Mouse (Mus musculus): ENCODE data around the gene Smarcd1. TPM values are rescaled to one million over a fixed set of nuclear protein-coding genes. Genes with fewer than 3 reads are reported as not detected.

The Smarcd1 gene
- polyA plus RNA-seq, 1 experiment from 2014 or later = 80.2 TPM

DNA sequence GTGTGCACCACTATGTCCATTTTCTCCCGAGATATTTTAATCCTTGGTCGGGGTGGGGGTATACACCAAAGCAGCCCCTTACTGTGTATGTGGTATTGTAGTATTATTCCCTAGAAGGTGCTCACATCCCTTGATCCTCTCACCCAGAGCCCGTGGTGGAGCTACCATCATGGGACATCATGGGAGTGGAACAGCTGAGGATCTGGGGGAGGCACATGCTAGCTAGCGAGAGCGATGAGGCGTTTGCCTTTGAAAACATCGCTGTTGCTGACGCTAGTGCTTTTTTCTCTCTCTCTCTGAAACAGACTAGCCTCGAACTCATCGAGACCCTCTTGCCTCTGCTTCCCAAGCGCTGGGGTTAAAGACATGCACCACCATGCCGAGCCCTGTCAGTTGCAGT lies 14.9 kb downstream of the Smarcd1 start:
- Histone ChIP-seq H3K27ac (no peak overlapping the region), H3K36me3 (peaks cover 44% of the 10 kb centered on the region)
- 85% methylated on average over 12 of the region's 12 CpGs for WGBS

GRCm38 (mm10) chr15:99717386-99718334 lies 15.7 kb downstream of the Smarcd1 start, which contains the start of gene Gpd1:
Gene Gpd1 (plus strand): TSS chr15:99717515.
- H3K27me3 ChIP-seq = no peaks in the 10 kb centered on the region
- ATAC-seq (ENCODE audit: insufficient number of reproducible peaks, insufficient read depth, low FRiP score, low TSS enrichment) = no peak
- 65% methylated on average over 26 of the region's 26 CpGs for WGBS
- H3K4me2 ChIP-seq (replicated peaks) = no peak within 1 kb of the TSS
- no peaks in the 10 kb centered on the region for H3K9me3 ChIP-seq
- no peak within 1 kb of the TSS for H3K27ac ChIP-seq
- H3K4me3 ChIP-seq = no peak within 1 kb of the TSS
- 0 out of 2 replicates have a peak, but pooled peaks cover 5% of the 10 kb centered on the region for H3K4me1 ChIP-seq
- H3K9ac ChIP-seq = no peak within 1 kb of the TSS
- peaks cover 36% of the 10 kb centered on the region for H3K36me3 ChIP-seq

More for the DNA sequence above, 14.9 kb downstream of the Smarcd1 start:
- ATAC-seq (ENCODE audit: insufficient number of reproducible peaks, insufficient read depth, low FRiP score, low TSS enrichment) = no peak
- no peaks in the 10 kb centered on the region for H3K27me3 ChIP-seq
- H3K4me1 ChIP-seq = 0 out of 2 replicates have a peak, but pooled peaks cover 5% of the 10 kb centered on the region
- H3K4me3 ChIP-seq = no peak overlapping the region
- no peaks in the 10 kb centered on the region for H3K9me3 ChIP-seq
- H3K4me2 ChIP-seq (replicated peaks) = no peak overlapping the region
- H3K9ac ChIP-seq = no peak overlapping the region

DNA sequence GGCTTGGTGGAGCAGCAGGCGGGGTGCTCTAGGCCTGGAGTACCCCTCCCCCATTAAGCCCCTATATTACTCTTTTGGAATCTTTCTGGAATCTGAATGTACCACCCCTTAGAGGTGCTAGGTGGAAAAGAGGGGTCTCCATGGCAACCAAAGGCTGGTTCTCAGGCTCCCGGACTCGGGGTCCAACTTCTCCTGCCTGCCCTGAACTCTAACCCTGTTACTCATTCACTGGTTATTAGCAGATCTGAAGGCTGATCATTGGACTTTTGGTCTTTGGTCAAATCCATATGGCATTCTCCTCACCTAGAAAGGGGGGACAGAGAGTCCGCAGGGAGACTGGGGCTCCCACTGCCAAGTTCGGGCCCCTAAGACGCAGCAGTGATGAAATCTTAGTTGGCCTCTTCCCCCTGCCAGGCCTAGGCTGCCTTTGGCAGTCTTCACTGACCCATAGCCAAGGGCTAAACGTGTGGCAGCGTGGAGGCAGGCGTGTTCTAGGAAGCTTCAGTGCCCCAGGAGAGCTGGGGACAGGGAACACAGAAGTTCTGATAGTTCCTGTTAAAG lies 16.6 kb downstream of the Smarcd1 start:
- no peak for ATAC-seq (ENCODE audit: insufficient number of reproducible peaks, insufficient read depth, low FRiP score, low TSS enrichment)
- H3K36me3 ChIP-seq = peaks cover 27% of the 10 kb centered on the region
- H3K4me1 ChIP-seq = peaks cover 12% of the 10 kb centered on the region
- H3K9ac ChIP-seq = no peak overlapping the region
- no peak overlapping the region for H3K27ac ChIP-seq
- no peaks in the 10 kb centered on the region for H3K9me3 ChIP-seq
- no peaks in the 10 kb centered on the region for H3K27me3 ChIP-seq
- WGBS = 92% methylated on average over 9 of the region's 9 CpGs
- H3K4me2 ChIP-seq (replicated peaks) = no peak overlapping the region
- no peak overlapping the region for H3K4me3 ChIP-seq

- Histone ChIP-seq H3K27me3 (no peaks in the 10 kb centered on the region), H3K36me3 (peaks cover 16% of the 10 kb centered on the region; the same call in 1 of the 2 replicates), H3K9me3 (no peaks in the 10 kb centered on the region), H3K9ac (no peak overlapping the region), H3K4me2 (replicated peaks) (no peak overlapping the region), H3K4me1 (peaks cover 26% of the 10 kb centered on the region), H3K4me3 (no peak overlapping the region), H3K27ac (no peak overlapping the region)
- ATAC-seq (ENCODE audit: insufficient number of reproducible peaks, insufficient read depth, low FRiP score, low TSS enrichment) = no peak
- WGBS = 77% methylated on average over 8 of the region's 8 CpGs
Observed at GRCm38 (mm10) chr15:99719865-99720264, 17.9 kb downstream of the Smarcd1 start.

DNA sequence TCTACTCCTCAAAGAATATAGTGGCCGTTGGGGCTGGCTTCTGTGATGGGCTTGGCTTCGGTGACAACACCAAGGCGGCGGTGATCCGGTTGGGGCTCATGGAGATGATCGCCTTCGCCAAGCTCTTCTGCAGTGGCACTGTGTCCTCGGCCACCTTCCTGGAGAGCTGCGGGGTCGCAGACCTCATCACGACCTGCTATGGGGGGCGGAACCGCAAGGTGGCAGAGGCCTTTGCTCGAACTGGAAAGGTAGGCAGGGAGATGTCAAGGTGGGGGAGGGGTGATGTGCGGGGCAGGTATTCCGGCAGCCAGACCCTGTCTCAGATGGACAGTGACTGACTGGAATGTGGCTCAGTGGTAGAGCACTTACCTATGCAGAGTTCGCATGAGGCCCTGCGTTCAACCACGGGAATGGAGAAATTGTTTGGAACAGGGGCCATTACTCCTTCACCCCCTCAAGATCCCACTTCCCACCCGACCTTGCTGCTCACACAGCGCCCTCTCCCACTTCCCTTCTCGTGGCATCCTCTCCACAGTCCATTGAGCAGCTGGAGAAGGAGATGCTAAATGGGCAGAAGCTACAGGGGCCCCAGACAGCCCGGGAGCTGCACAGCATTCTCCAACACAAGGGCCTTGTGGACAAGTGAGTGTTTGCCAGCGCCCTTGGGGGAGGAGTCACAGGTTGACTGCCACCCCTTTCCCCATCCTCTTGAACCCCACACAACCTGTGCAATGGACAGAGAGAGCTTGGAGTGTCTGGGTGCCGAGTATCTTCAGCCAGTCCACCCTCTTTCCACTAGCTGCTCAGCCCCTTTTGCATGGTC lies 20.2 kb downstream of the Smarcd1 start:
- no peak overlapping the region for H3K4me3 ChIP-seq
- no peak overlapping the region for H3K9ac ChIP-seq
- no peaks in the 10 kb centered on the region for H3K27me3 ChIP-seq
- H3K4me2 ChIP-seq (replicated peaks) = no peak overlapping the region
- H3K4me1 ChIP-seq = peaks cover 29% of the 10 kb centered on the region
- WGBS = 78% methylated on average over 25 of the region's 25 CpGs
- peaks cover 8% of the 10 kb centered on the region; the same call in 1 of the 2 replicates for H3K36me3 ChIP-seq
- no peaks in the 10 kb centered on the region for H3K9me3 ChIP-seq
- H3K27ac ChIP-seq = no peak overlapping the region
- ATAC-seq (ENCODE audit: insufficient number of reproducible peaks, insufficient read depth, low FRiP score, low TSS enrichment) = no peak

GRCm38 (mm10) chr15:99723120-99723514 lies 21.2 kb downstream of the Smarcd1 start:
- peaks cover 29% of the 10 kb centered on the region for H3K4me1 ChIP-seq
- H3K4me2 ChIP-seq (replicated peaks) = no peak overlapping the region
- no peaks in the 10 kb centered on the region for H3K9me3 ChIP-seq
- H3K9ac ChIP-seq = no peak overlapping the region
- no peak for ATAC-seq (ENCODE audit: insufficient number of reproducible peaks, insufficient read depth, low FRiP score, low TSS enrichment)
- peak overlapping the region; percentile 12; the same call in 1 of the 2 replicates for H3K27ac ChIP-seq
- 45% methylated on average over 10 of the region's 10 CpGs for WGBS
- peaks cover 16% of the 10 kb centered on the region for H3K36me3 ChIP-seq
- H3K27me3 ChIP-seq = no peaks in the 10 kb centered on the region
- H3K4me3 ChIP-seq = no peak overlapping the region

GRCm38 (mm10) chr15:99723515-99724291 lies 21.8 kb downstream of the Smarcd1 start:
- no peak for ATAC-seq (ENCODE audit: insufficient number of reproducible peaks, insufficient read depth, low FRiP score, low TSS enrichment)
- 19% methylated on average over 11 of the region's 11 CpGs for WGBS
- Histone ChIP-seq H3K4me1 (peaks cover 29% of the 10 kb centered on the region), H3K4me3 (no peak overlapping the region), H3K4me2 (replicated peaks) (no peak overlapping the region), H3K36me3 (peaks cover 19% of the 10 kb centered on the region), H3K27ac (peak overlapping the region; percentile 78), H3K9me3 (no peaks in the 10 kb centered on the region), H3K9ac (no peak overlapping the region), H3K27me3 (no peaks in the 10 kb centered on the region)

- peaks cover 29% of the 10 kb centered on the region for H3K4me1 ChIP-seq
- H3K4me3 ChIP-seq = peak overlapping the region; percentile 99
- peaks cover 19% of the 10 kb centered on the region for H3K36me3 ChIP-seq
- 10% methylated on average over 16 of the region's 16 CpGs for WGBS
- peak overlapping the region; percentile 72 for H3K4me2 ChIP-seq (replicated peaks)
- H3K9me3 ChIP-seq = no peaks in the 10 kb centered on the region
- peak overlapping the region; percentile 78 for H3K27ac ChIP-seq
- peak overlapping the region; percentile 47 for H3K9ac ChIP-seq
- no peaks in the 10 kb centered on the region for H3K27me3 ChIP-seq
- 0 out of 2 replicates have a peak, but pooled peaks have one; percentile 8 for ATAC-seq (ENCODE audit: insufficient number of reproducible peaks, insufficient read depth, low FRiP score, low TSS enrichment)
Observed at GRCm38 (mm10) chr15:99724292-99725021, 22.5 kb downstream of the Smarcd1 start.

DNA sequence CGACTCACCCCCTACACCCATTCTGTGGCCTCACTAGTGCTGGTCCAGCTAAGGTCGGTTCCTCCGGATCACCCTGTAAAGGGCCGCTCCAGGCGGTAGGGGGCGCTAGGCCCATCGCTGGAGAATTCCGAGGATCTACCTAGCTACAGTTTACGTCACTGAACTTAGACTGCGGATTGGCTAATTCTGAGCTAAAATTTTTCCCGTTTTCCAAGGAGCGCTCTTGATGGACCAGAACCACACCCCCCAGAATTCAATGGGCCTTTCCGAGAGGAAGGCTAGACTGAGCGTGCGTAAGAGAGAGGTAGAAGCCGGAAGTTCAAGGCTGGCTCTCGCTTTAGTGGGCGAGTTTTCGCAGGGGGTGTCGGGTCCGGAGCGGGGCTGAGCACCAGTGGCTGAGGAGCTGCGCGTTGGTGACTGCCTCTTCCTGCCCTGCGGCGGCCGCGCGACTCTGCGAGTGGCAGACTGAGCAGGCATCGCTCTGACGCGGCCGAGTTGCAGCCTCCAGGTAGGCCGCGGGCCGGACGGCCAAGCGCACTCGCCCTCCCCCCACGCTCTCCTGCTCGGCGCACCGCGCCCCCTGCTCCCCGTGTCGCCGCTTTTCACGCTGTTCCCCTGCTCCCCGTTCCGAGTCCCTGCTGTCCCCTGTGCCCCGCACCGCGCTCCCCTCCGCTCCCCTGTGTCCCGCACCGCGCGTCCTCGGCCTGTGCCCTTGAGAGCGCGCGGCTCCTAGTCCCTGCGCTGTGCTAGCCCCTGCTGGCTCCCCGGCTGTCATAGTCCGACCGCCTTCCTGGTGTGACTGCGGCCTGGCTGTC lies 23.6 kb downstream of the Smarcd1 start, which contains the start of gene Cox14:
TSS of gene Cox14 (plus strand) at position 278 of the 815 bp plus-strand sequence.
- Histone ChIP-seq H3K9ac (peak within 1 kb of the TSS; percentile 93), H3K4me2 (replicated peaks) (peak within 1 kb of the TSS; percentile 72), H3K27ac (peak within 1 kb of the TSS; percentile 92), H3K27me3 (no peaks in the 10 kb centered on the region), H3K4me1 (peaks cover 29% of the 10 kb centered on the region), H3K4me3 (peak within 1 kb of the TSS; percentile 99), H3K9me3 (no peaks in the 10 kb centered on the region), H3K36me3 (peaks cover 25% of the 10 kb centered on the region)
- peak; percentile 91 for ATAC-seq (ENCODE audit: insufficient number of reproducible peaks, insufficient read depth, low FRiP score, low TSS enrichment)
- under 1% methylated on average over 68 of the region's 68 CpGs for WGBS

DNA sequence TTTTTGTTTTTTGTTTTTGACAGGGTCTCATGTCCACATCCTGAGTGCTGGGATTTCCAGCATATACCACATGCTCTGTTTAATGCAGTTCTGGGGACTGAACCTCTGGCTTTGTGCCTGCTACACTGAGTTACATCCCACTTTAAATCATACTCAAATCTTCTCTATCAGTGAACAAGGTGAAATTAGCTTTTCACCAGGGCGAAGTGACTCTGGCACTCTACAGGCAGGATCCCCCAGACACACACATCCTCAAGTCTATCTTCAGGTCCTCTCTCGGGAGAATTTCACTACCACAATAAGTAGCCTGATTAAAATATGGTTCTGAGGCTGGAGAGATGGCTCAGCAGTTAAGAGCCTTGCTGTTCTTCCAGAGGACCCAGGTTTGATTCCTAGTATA lies 24.6 kb downstream of the Smarcd1 start:
- Histone ChIP-seq H3K36me3 (peaks cover 25% of the 10 kb centered on the region), H3K27ac (no peak overlapping the region), H3K4me2 (replicated peaks) (peak overlapping the region; percentile 72), H3K27me3 (no peaks in the 10 kb centered on the region), H3K4me1 (peaks cover 29% of the 10 kb centered on the region), H3K9me3 (no peaks in the 10 kb centered on the region), H3K4me3 (peak overlapping the region; percentile 99), H3K9ac (peak overlapping the region; percentile 93)
- WGBS = 84% methylated on average over 2 of the region's 2 CpGs
- no peak for ATAC-seq (ENCODE audit: insufficient number of reproducible peaks, insufficient read depth, low FRiP score, low TSS enrichment)

Data from embryonic facial prominence, embryonic 12.5 days (tissue).